ENCODE assay signal across 9 mouse cellular contexts in genomic region chr17:43649641-43650436, GRCm38 (mm10). TPM values are rescaled to one million over a fixed set of nuclear protein-coding genes. Genes with fewer than 3 reads are reported as not detected.
DNase-seq lines count a peak whose midpoint lies in the region; ATAC-seq and TF ChIP-seq lines count a peak whose summit lies in the region.
"Had no signal": no experiment of that assay in that cellular context is flagged by ENCODE, and none has a peak within 500 bp of the region (broad histone marks: within the 10 kb centered on the region; RNA-seq: fewer than 3 reads in every experiment).

No protein-coding gene starts in this region.

- no peaks in the 10 kb centered on the region for H3K4me1 ChIP-seq in kidney, adult 2 months (ENCODE audit: control insufficient read depth, insufficient read depth, low read length)
- no peaks in the 10 kb centered on the region for H3K4me1 ChIP-seq in kidney, embryonic 16.5 days (ENCODE audit: insufficient read depth, low read length)
- no peaks in the 10 kb centered on the region for H3K4me1 ChIP-seq in intestine, embryonic 16.5 days (ENCODE audit: control insufficient read depth, insufficient read depth, low read length)
- H3K4me1 ChIP-seq: hindbrain, embryonic 15.5 days had no signal

- TF ChIP-seq POLR2A in kidney, adult 2 months (IDR thresholded peaks at IDR 0.05; ENCODE audit: low read depth, low read length) = no peak

- H3K27me3 ChIP-seq in kidney, adult 2 months (replicated peaks; ENCODE audit: control insufficient read depth, insufficient read depth, low read length) = no peaks in the 10 kb centered on the region
- H3K27me3 ChIP-seq in kidney, embryonic 16.5 days (ENCODE audit: insufficient read depth, low read length) = no peaks in the 10 kb centered on the region
- no peaks in the 10 kb centered on the region for H3K27me3 ChIP-seq in intestine, embryonic 16.5 days (replicated peaks; ENCODE audit: control insufficient read depth, insufficient read depth, low read length)
- H3K27me3 ChIP-seq: hindbrain, embryonic 15.5 days had no signal

- no peak for ATAC-seq in kidney, embryonic 16.5 days (ENCODE audit: low FRiP score, low TSS enrichment)
- ATAC-seq in intestine, embryonic 16.5 days = no peak

- peak; percentile 44 for TF ChIP-seq CTCF in kidney, adult 2 months (conservative IDR thresholded peaks at IDR 0.05; ENCODE audit: insufficient read depth, insufficient read length, low read depth, low read length)

- H3K4me3 ChIP-seq in kidney, adult 2 months (ENCODE audit: insufficient read depth, low read depth, low read length) = no peak overlapping the region
- no peak overlapping the region for H3K4me3 ChIP-seq in kidney, embryonic 16.5 days (ENCODE audit: low read length)
- H3K4me3 ChIP-seq in intestine, embryonic 16.5 days (ENCODE audit: low read length) = no peak overlapping the region
- H3K4me3 ChIP-seq: hindbrain, embryonic 15.5 days had no signal

- H3K9me3 ChIP-seq in kidney, embryonic 16.5 days (ENCODE audit: low read length) = no peaks in the 10 kb centered on the region
- H3K9me3 ChIP-seq in intestine, embryonic 16.5 days (ENCODE audit: control insufficient read depth, low read length) = no peaks in the 10 kb centered on the region
- H3K9me3 ChIP-seq: hindbrain, embryonic 15.5 days had no signal

- H3K9ac ChIP-seq in kidney, embryonic 16.5 days (replicated peaks; ENCODE audit: low read length) = no peak overlapping the region
- H3K9ac ChIP-seq in intestine, embryonic 16.5 days (ENCODE audit: low read depth, low read length) = no peak overlapping the region
- H3K9ac ChIP-seq: hindbrain, embryonic 15.5 days had no signal

- no peaks in the 10 kb centered on the region; the same call in 1 of the 2 replicates for H3K36me3 ChIP-seq in kidney, adult 2 months (ENCODE audit: control insufficient read depth, insufficient read depth, low read length)
- 0 out of 2 replicates have a peak, but pooled peaks cover 2% of the 10 kb centered on the region for H3K36me3 ChIP-seq in kidney, embryonic 16.5 days (ENCODE audit: insufficient read depth, low read length)
- no peaks in the 10 kb centered on the region for H3K36me3 ChIP-seq in intestine, embryonic 16.5 days (ENCODE audit: control insufficient read depth, insufficient read depth, low read length)

- WGBS in kidney, adult 2 months = 90% methylated on average over 10 of the region's 10 CpGs
- 90% methylated on average over 10 of the region's 10 CpGs for WGBS in kidney, embryonic 16.5 days
- WGBS in intestine, embryonic 16.5 days = 86% methylated on average over 10 of the region's 10 CpGs

- no peak for DNase-seq in kidney, adult 2 months
- DNase-seq in 416B (ENCODE audit: low read depth) (peak; percentile 4), adipocyte (ENCODE audit: low spot score) (no peak)
- peak; percentile 51 for DNase-seq in CD4-positive, CD25-positive, alpha-beta regulatory T cell, adult 2 months (ENCODE audit: low read depth, low spot score)
- DNase-seq in induced T-regulatory cell, adult 2 months (ENCODE audit: low read depth) = peak; percentile 53
- DNase-seq in adrenal gland, adult 18-20 months (ENCODE audit: low spot score in 2 of 2) = no peak

- H3K4me2 ChIP-seq in kidney, embryonic 16.5 days (replicated peaks; ENCODE audit: low read depth, low read length) = no peak overlapping the region
- H3K4me2 ChIP-seq in intestine, embryonic 16.5 days (ENCODE audit: low read depth, low read length) = no peak overlapping the region
- H3K4me2 ChIP-seq: hindbrain, embryonic 15.5 days had no signal

- no peak overlapping the region for H3K27ac ChIP-seq in kidney, adult 2 months (ENCODE audit: insufficient read depth, low read depth, low read length)
- no peak overlapping the region for H3K27ac ChIP-seq in kidney, embryonic 16.5 days (ENCODE audit: low read length)
- H3K27ac ChIP-seq in intestine, embryonic 16.5 days (ENCODE audit: low read length) = no peak overlapping the region
- H3K27ac ChIP-seq: hindbrain, embryonic 15.5 days had no signal

RNA-seq across cellular contexts. Expression of gene Slc25a27, which starts 17.2 kb away (rescaled TPM):
- polyA plus RNA-seq in kidney, adult 2 months (2012; rRNA removed) = 2.2 and 3.1 TPM in 2 replicates
- polyA plus RNA-seq in kidney, embryonic 16.5 days (2015; fragmentation: Nextera tagmentation; extraction: Ambion mirVana) = 18.4 and 20.9 TPM in 2 replicates
- 1 to 10 TPM; 3.2 to 3.4 TPM for total RNA-seq in adrenal gland, adult 18-20 months (2021)
- polyA plus RNA-seq in intestine, embryonic 16.5 days (2015; fragmentation: Nextera tagmentation; extraction: Ambion mirVana) = 9.6 and 10.4 TPM in 2 replicates

RNA-seq across cellular contexts. Expression of gene Cyp39a1, which starts 17.4 kb away (rescaled TPM):
- 2.6 and 3.6 TPM in 2 replicates for polyA plus RNA-seq in kidney, adult 2 months (2012; rRNA removed)
- 26.4 and 26.9 TPM in 2 replicates for polyA plus RNA-seq in kidney, embryonic 16.5 days (2015; fragmentation: Nextera tagmentation; extraction: Ambion mirVana)
- 1 to 10 TPM; 1.9 to 2.8 TPM for total RNA-seq in adrenal gland, adult 18-20 months (2021)
- polyA plus RNA-seq in intestine, embryonic 16.5 days (2015; fragmentation: Nextera tagmentation; extraction: Ambion mirVana) = 13.2 and 15.1 TPM in 2 replicates

RNA-seq across cellular contexts. Expression of gene Tdrd6, which starts 19.7 kb away (rescaled TPM):
- polyA plus RNA-seq in kidney, adult 2 months (2012; rRNA removed) = 0.23 and 0.34 TPM in 2 replicates
- not detected in 2 replicates for polyA plus RNA-seq in kidney, embryonic 16.5 days (2015; fragmentation: Nextera tagmentation; extraction: Ambion mirVana)
- not detected for total RNA-seq in adrenal gland, adult 18-20 months (2021)
- polyA plus RNA-seq in intestine, embryonic 16.5 days (2015; fragmentation: Nextera tagmentation; extraction: Ambion mirVana) = 1.2 and 2.0 TPM in 2 replicates

Comparison
In these comparisons a context has a peak if more than half of its experiments do, and no peak if none do; other contexts are left out.
1. DNase-seq: peak in 416B (single experiment), CD4-positive, CD25-positive, alpha-beta regulatory T cell, adult 2 months (single experiment) and induced T-regulatory cell, adult 2 months (single experiment); none in kidney, adult 2 months (single experiment), adipocyte (single experiment) and adrenal gland, adult 18-20 months (0 of 2).